Mouse (Mus musculus): Measurements from ENCODE around the gene Cyp1a1.

DNA sequence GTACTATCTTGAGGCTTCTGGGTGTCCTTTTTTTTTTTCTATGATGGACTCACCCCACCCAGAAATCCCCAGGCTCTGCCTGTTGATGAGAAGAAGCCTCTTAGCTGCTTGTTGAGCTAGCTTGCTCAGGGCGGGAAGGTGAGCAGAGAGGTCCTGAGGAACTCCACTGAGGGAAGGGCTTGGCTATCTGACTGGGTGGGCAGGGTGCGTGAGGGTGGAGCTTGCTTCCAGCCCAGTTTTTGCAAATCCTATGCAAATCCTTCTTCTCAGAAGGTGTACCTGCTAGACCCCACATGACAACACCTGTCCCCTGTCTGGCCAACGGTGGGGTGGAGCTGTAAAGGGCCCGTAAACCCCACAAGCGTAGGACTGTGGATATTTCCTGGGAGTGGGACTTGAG, 34.4 kb upstream of the Cyp1a1 start, which contains the start of gene Csk:
- TF ChIP-seq MAFK (IDR thresholded peaks at IDR 0.05; ENCODE audit: insufficient read depth, low read depth, low read length) (no peak), ZNF384 (IDR thresholded peaks at IDR 0.05; ENCODE audit: low read depth, low read length) (no peak), CHD2 (IDR thresholded peaks at IDR 0.05; ENCODE audit: low read depth, low read length) (no peak)

Data from ES-E14 (cell line).